Mouse (Mus musculus) MEL (cell line): ENCODE data around the gene Gm13290. TPM values are rescaled to one million over a fixed set of nuclear protein-coding genes. Genes with fewer than 3 reads are reported as not detected.

ENCODE experiments used
- DNase-seq: peaks from one replicate; pipeline ENCODE4 v3.0.0; 2011; ENCODE audit warnings: low read depth, low spot score
- H3K27ac ChIP-seq: 2 replicates; pipeline ENCODE4 v1.5.1; 2012; ENCODE audit warnings: low read depth, mild to moderate bottlenecking, control low read depth, low read length, moderate library complexity; ENCODE audit not compliant: control insufficient read depth
- H3K27me3 ChIP-seq, 2 experiments: fragments of 150-350 bp in 1 of 2; sonication (generic) in 1 of 2; 2 replicates each; pipeline ENCODE4 v1.6.1; 2012; ENCODE audit warnings: low read length in 2 of 2, mild to moderate bottlenecking in 2 of 2, improper control_type of control experiment in 1 of 2, moderate library complexity in 1 of 2; ENCODE audit not compliant: insufficient read depth in 2 of 2, control insufficient read depth in 1 of 2
- H3K36me3 ChIP-seq, 2 experiments: 2 replicates each; pipeline ENCODE4 v1.6.1; 2012 to 2014; ENCODE audit warnings: low read length in 2 of 2, improper control_type of control experiment in 1 of 2, inconsistent platforms in 1 of 2, mild to moderate bottlenecking in 1 of 2; ENCODE audit not compliant: insufficient read depth in 2 of 2, control insufficient read depth in 1 of 2
- H3K4me1 ChIP-seq, 2 experiments: fragments of 150-350 bp in 1 of 2; sonication (generic) in 1 of 2; 2 replicates each; pipeline ENCODE4 v1.6.1; 2012; ENCODE audit warnings: low read length in 2 of 2, improper control_type of control experiment in 1 of 2, mild to moderate bottlenecking in 1 of 2; ENCODE audit not compliant: insufficient read depth in 2 of 2, control insufficient read depth in 1 of 2
- H3K4me3 ChIP-seq, 2 experiments: fragments of 150-350 bp in 1 of 2; sonication (generic) in 1 of 2; 2 replicates each; pipeline ENCODE4 v1.5.1; 2012; ENCODE audit warnings: low read depth in 2 of 2, low read length in 2 of 2, mild to moderate bottlenecking in 2 of 2, moderate library complexity in 2 of 2, control low read depth in 1 of 2, improper control_type of control experiment in 1 of 2; ENCODE audit not compliant: control insufficient read depth in 1 of 2, insufficient read depth in 1 of 2
- H3K79me2 ChIP-seq: 2 replicates; pipeline ENCODE4 v1.6.1; 2012; ENCODE audit warnings: mild to moderate bottlenecking, low read length, moderate library complexity; ENCODE audit not compliant: control insufficient read depth, poor library complexity, insufficient read depth
- H3K9ac ChIP-seq: 2 replicates; pipeline ENCODE4 v1.6.1; 2012; ENCODE audit warnings: low read depth, mild to moderate bottlenecking, control low read depth, low read length, moderate library complexity; ENCODE audit not compliant: control insufficient read depth, poor library complexity, severe bottlenecking
- H3K9me3 ChIP-seq: fragments of 150-350 bp; sonication (generic); replicated peaks from 2 replicates; pipeline ENCODE4 v1.6.1; 2012; ENCODE audit warnings: mild to moderate bottlenecking, low read length, improper control_type of control experiment, moderate library complexity; ENCODE audit not compliant: insufficient read depth
- CTCF ChIP-seq, 3 experiments: IDR thresholded peaks in 2 of 3; conservative IDR thresholded peaks in 1 of 3; 2 replicates each; pipeline ENCODE4 v1.5.1; 2011 to 2012; ENCODE audit warnings: low read length in 3 of 3, low read depth in 2 of 3, mild to moderate bottlenecking in 2 of 3, improper control_type of control experiment in 1 of 3, inconsistent platforms in 1 of 3, mixed read lengths in 1 of 3, moderate library complexity in 1 of 3; ENCODE audit not compliant: control insufficient read depth in 1 of 3, insufficient read depth in 1 of 3, poor library complexity in 1 of 3, severe bottlenecking in 1 of 3
- EP300 ChIP-seq, 2 experiments: IDR thresholded peaks; 2 replicates each; pipeline ENCODE4 v1.6.1; 2011; ENCODE audit warnings: improper control_type of control experiment in 2 of 2, low read length in 2 of 2, low read depth in 1 of 2, mild to moderate bottlenecking in 1 of 2
- ETS1 ChIP-seq: IDR thresholded peaks from 2 replicates; pipeline ENCODE4 v1.6.1; 2012; ENCODE audit warnings: low read depth, mild to moderate bottlenecking, inconsistent platforms, low read length, improper control_type of control experiment, moderate library complexity
- GATA1 ChIP-seq: IDR thresholded peaks from 2 replicates; pipeline ENCODE4 v1.6.1; 2011; ENCODE audit warnings: low read depth, low read length, improper control_type of control experiment
- HCFC1 ChIP-seq: IDR thresholded peaks from 2 replicates; pipeline ENCODE4 v1.6.1; 2012; ENCODE audit warnings: low read depth, mild to moderate bottlenecking, inconsistent platforms, low read length, improper control_type of control experiment, moderate library complexity
- KAT2A ChIP-seq: conservative IDR thresholded peaks from 2 replicates; pipeline ENCODE4 v1.6.1; 2012; ENCODE audit warnings: low read depth, low read length, improper control_type of control experiment, inconsistent platforms
- MAX ChIP-seq: IDR thresholded peaks from 2 replicates; pipeline ENCODE4 v1.6.1; 2011; ENCODE audit warnings: low read length, improper control_type of control experiment
- POLR2A ChIP-seq, 2 experiments: IDR thresholded peaks; 2 replicates each; pipeline ENCODE4 v1.6.1; 2011 to 2012; ENCODE audit warnings: low read length in 2 of 2, mild to moderate bottlenecking in 2 of 2, control low read depth in 1 of 2, improper control_type of control experiment in 1 of 2, low read depth in 1 of 2, moderate library complexity in 1 of 2; ENCODE audit not compliant: control insufficient read depth in 1 of 2, insufficient read depth in 1 of 2, poor library complexity in 1 of 2
- POLR2AphosphoS2 ChIP-seq: IDR thresholded peaks from 2 replicates; pipeline ENCODE4 v1.6.1; 2011; ENCODE audit warnings: low read length, improper control_type of control experiment
- POLR2AphosphoS5 ChIP-seq: IDR thresholded peaks from 2 replicates; pipeline ENCODE4 v1.6.1; 2012; ENCODE audit warnings: low read depth, borderline replicate concordance, mild to moderate bottlenecking, inconsistent platforms, low read length, moderate library complexity, mixed read lengths
- RAD21 ChIP-seq: IDR thresholded peaks from 2 replicates; pipeline ENCODE4 v1.6.1; 2011; ENCODE audit warnings: mild to moderate bottlenecking, low read depth, low read length, improper control_type of control experiment
- SIN3A ChIP-seq: IDR thresholded peaks from 2 replicates; pipeline ENCODE4 v1.6.1; 2012; ENCODE audit warnings: low read length, improper control_type of control experiment, inconsistent platforms
- SMC3 ChIP-seq: IDR thresholded peaks from 2 replicates; pipeline ENCODE4 v1.6.1; 2011; ENCODE audit warnings: low read depth, low read length, improper control_type of control experiment
- TAL1 ChIP-seq: IDR thresholded peaks from 2 replicates; pipeline ENCODE4 v1.6.1; 2012; ENCODE audit warnings: mild to moderate bottlenecking, inconsistent platforms, low read length, moderate library complexity, mixed read lengths
- TCF12 ChIP-seq: IDR thresholded peaks from 2 replicates; pipeline ENCODE4 v1.6.1; 2014; ENCODE audit warnings: low read depth, mild to moderate bottlenecking, inconsistent platforms, low read length, improper control_type of control experiment, moderate library complexity
- USF2 ChIP-seq, 2 experiments: IDR thresholded peaks; 2 replicates each; pipeline ENCODE4 v1.6.1; 2011 to 2012; ENCODE audit warnings: improper control_type of control experiment in 2 of 2, low read length in 2 of 2, borderline replicate concordance in 1 of 2, inconsistent platforms in 1 of 2, low read depth in 1 of 2, mild to moderate bottlenecking in 1 of 2; ENCODE audit not compliant: insufficient read depth in 1 of 2
- ZKSCAN1 ChIP-seq: IDR thresholded peaks from 2 replicates; pipeline ENCODE4 v1.6.1; 2012; ENCODE audit warnings: low read depth, mild to moderate bottlenecking, inconsistent platforms, low read length, improper control_type of control experiment, moderate library complexity
- ZNF384 ChIP-seq: IDR thresholded peaks from 2 replicates; pipeline ENCODE4 v1.6.1; 2012; ENCODE audit warnings: low read depth, mild to moderate bottlenecking, inconsistent platforms, low read length, improper control_type of control experiment
- polyA plus RNA-seq, 2 experiments: library from polyadenylated mRNA; stranded (reverse) in 1 of 2; unstranded in 1 of 2; fragments of >175 nt in 1 of 2; fragments of >200 nt in 1 of 2; gene quantifications; 2 replicates each; pipeline versions ENCODE4 v1.2.1 to v1.2.4; 2012; ENCODE audit warnings: low replicate concordance in 2 of 2, low read depth in 1 of 2; ENCODE audit not compliant: insufficient read length in 2 of 2, insufficient read depth in 1 of 2, missing spikeins in 1 of 2
- total RNA-seq: library from RNA; depleted of rRNA; stranded (reverse); fragments of 300-350 nt; gene quantifications from 2 replicates; pipeline ENCODE4 v1.2.3, GENCODE M21; 2012

The Gm13290 gene
- total and polyA plus RNA-seq, 3 experiments, result 0.29 TPM; not detected in 2

DNA sequence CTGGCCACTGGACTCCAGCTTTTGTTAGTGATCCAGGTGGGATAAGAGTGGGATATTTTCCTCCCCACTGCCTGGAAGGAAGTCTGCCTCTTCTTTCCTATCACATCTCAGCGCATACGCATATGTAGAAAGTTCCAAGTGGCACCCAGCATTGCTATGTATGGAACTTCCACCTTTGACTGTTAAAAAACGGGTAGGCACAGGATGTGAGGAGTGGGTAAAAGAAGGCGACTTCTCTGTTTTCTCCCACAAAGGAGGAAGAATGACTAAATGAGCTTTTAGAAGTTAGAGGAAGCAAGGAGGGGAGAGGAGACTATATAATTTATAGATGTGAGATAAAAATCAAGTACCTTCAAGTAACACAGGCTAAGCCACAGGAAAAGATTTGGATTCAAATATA, 32.2 kb upstream of the Gm13290 start:
- no peaks in the 10 kb centered on the region for H3K9me3 ChIP-seq
- no peaks in the 10 kb centered on the region for H3K4me1 ChIP-seq
- H3K36me3 ChIP-seq, result no peaks in the 10 kb centered on the region
- no peak overlapping the region for H3K4me3 ChIP-seq
- H3K79me2 ChIP-seq, result no peaks in the 10 kb centered on the region
- peaks cover 4 to 8% of the 10 kb centered on the region in 2 experiments; a peak in 3 of 4 replicates for H3K27me3 ChIP-seq
- no peak for DNase-seq
- no peak for TF ChIP-seq ZKSCAN1
- no peak for TF ChIP-seq SIN3A
- TF ChIP-seq TAL1, result no peak
- no peak for TF ChIP-seq POLR2A (IDR thresholded peaks at IDR 0.05; ENCODE audit: control insufficient read depth in 1 of 2, insufficient read depth in 1 of 2, low read depth in 1 of 2, low read length in 2 of 2, poor library complexity in 1 of 2)
- TF ChIP-seq ETS1, result no peak
- no peak for TF ChIP-seq POLR2AphosphoS5
- no peak for TF ChIP-seq ZNF384
- no peak for TF ChIP-seq GATA1
- no peak for TF ChIP-seq KAT2A
- no peak for TF ChIP-seq TCF12
- TF ChIP-seq USF2 (IDR thresholded peaks at IDR 0.05; ENCODE audit: borderline replicate concordance in 1 of 2, insufficient read depth in 1 of 2, low read depth in 1 of 2, low read length in 2 of 2), result no peak
- TF ChIP-seq RAD21, result no peak
- no peak for TF ChIP-seq POLR2AphosphoS2
- no peak for TF ChIP-seq MAX
- no peak for TF ChIP-seq HCFC1
- no peak overlapping the region for H3K27ac ChIP-seq
- H3K9ac ChIP-seq, result no peak overlapping the region

DNA sequence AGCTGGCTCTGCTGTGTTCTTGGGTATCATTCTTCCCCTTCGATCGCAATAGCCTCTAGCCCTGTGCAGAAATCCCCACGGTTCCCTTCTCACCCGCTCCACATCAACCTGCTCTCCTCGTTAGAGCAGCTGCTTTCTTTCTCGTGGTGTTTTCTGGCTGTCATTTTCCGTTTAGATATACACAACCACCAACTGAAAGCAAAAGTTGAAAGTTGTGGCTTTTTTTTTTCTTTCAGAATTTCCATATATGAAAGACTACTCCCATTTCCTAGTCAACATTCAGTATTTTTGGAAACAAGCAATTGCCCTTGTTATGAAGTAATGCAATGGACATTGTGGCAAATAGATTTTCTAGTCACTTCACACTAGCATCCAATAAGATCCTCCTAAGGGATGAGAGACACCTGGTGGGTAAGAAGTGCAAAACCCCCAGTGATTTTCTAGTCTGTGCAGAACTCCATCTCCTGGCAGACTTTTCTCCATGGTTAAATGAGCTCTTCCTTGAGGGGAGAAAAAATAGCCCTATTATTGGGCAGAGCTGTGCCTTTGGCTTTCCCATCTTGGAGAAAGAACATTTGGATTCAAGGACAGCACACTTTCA, 30.8 kb upstream of the Gm13290 start:
- Histone ChIP-seq H3K79me2 (no peaks in the 10 kb centered on the region), H3K9ac (no peak overlapping the region), H3K4me1 (no peaks in the 10 kb centered on the region), H3K27ac (no peak overlapping the region), H3K4me3 (no peak overlapping the region), H3K36me3 (no peaks in the 10 kb centered on the region), H3K9me3 (no peaks in the 10 kb centered on the region), H3K27me3 (peaks cover 3 to 5% of the 10 kb centered on the region in 2 experiments; a peak in 3 of 4 replicates)
- TF ChIP-seq CTCF (IDR thresholded peaks at IDR 0.05 in 2 of 3, conservative IDR thresholded peaks at IDR 0.05 in 1 of 3; ENCODE audit: control insufficient read depth in 1 of 3, insufficient read depth in 1 of 3, low read depth in 2 of 3, low read length in 3 of 3, poor library complexity in 1 of 3, severe bottlenecking in 1 of 3) (peak in 1 of 3 experiments; percentile 39; a peak in 2 of 6 replicates), MAX (no peak), EP300 (IDR thresholded peaks at IDR 0.05; ENCODE audit: low read depth in 1 of 2, low read length in 2 of 2) (no peak), RAD21 (0 out of 2 replicates have a peak, but pooled peaks have one; percentile 1), SMC3 (peak; percentile 33; the same call in 1 of the 2 replicates)
- DNase-seq, result no peak
